ENCODE assay signal across 12 mouse cellular contexts in genomic region chr10:10944003-10944402, GRCm38 (mm10).
"Had no signal": no experiment of that assay in that cellular context is flagged by ENCODE, and none has a peak within 500 bp of the region (broad histone marks: within the 10 kb centered on the region; RNA-seq: fewer than 3 reads in every experiment).

No protein-coding gene starts in this region.

- DNase-seq: retina, postnatal 1 day; right cerebral cortex, adult 18-20 months; right cerebral cortex, postnatal 14 days; right cerebral cortex, postnatal 25 days; right cerebral cortex, postnatal 4 days; spleen, adult 18-20 months; thymus, adult 18-20 months; thymus, adult 2 months; thymus, postnatal 14 days; thymus, postnatal 25 days; thymus, postnatal 36 days; thymus, postnatal 4 days had no signal
